Mouse (Mus musculus) NIH3T3 (cell line): Measurements from ENCODE around the gene Ubxn2a.
"Not testable (repeated sequence)": the region's sequence is repeated elsewhere in the genome, so short reads cannot be mapped to it uniquely, and the experiment has no call there.

Experiments used
- DNase-seq: peaks from one replicate; pipeline ENCODE4 v3.0.0-alpha.2; 2012; ENCODE audit warnings: low read depth

Gene Ubxn2a

GRCm38 (mm10) chr12:4906951-4907906 lies at the start of gene Ubxn2a:
Gene Ubxn2a (minus strand): TSS chr12:4907705.
- DNase-seq = peak; percentile 97

GRCm38 (mm10) chr12:4953156-4953555 lies 45.7 kb upstream of the Ubxn2a start:
- DNase-seq = no peak

- no peak for DNase-seq
Observed at GRCm38 (mm10) chr12:4952272-4952671, 44.8 kb upstream of the Ubxn2a start.

GRCm38 (mm10) chr12:4930820-4931548 lies 23.5 kb upstream of the Ubxn2a start:
- no peak for DNase-seq

- DNase-seq = no peak
Observed at GRCm38 (mm10) chr12:4928197-4928596, 20.7 kb upstream of the Ubxn2a start.

- DNase-seq = peak; percentile 71
Observed at GRCm38 (mm10) chr12:4917805-4918591, 10.5 kb upstream of the Ubxn2a start.

- peak; percentile 99 for DNase-seq
Observed at GRCm38 (mm10) chr12:4916994-4917804, 9.7 kb upstream of the Ubxn2a start, which contains the start of gene Atad2b. Gene Atad2b (plus strand): TSS chr12:4917353.

- DNase-seq = no peak
Observed at GRCm38 (mm10) chr12:4914944-4915343, 7.4 kb upstream of the Ubxn2a start.

GRCm38 (mm10) chr12:4914441-4914840 lies 6.9 kb upstream of the Ubxn2a start:
- DNase-seq = no peak

- DNase-seq = peak; percentile 15
Observed at GRCm38 (mm10) chr12:4911716-4912115, 4.2 kb upstream of the Ubxn2a start.

GRCm38 (mm10) chr12:4910496-4910895 lies 3.0 kb upstream of the Ubxn2a start:
- not testable (repeated sequence) for DNase-seq

- no peak for DNase-seq
Observed at GRCm38 (mm10) chr12:4908391-4908790, 886 bp upstream of the Ubxn2a start.

- DNase-seq = no peak
Observed at GRCm38 (mm10) chr12:4906476-4906875, 1.0 kb downstream of the Ubxn2a start.

- DNase-seq = peak; percentile 57
Observed at GRCm38 (mm10) chr12:4905946-4906345, 1.6 kb downstream of the Ubxn2a start.

GRCm38 (mm10) chr12:4898024-4898423 lies 9.5 kb downstream of the Ubxn2a start:
- no peak for DNase-seq

- no peak for DNase-seq
Observed at GRCm38 (mm10) chr12:4889891-4890290, 17.6 kb downstream of the Ubxn2a start.

- no peak for DNase-seq
Observed at GRCm38 (mm10) chr12:4889251-4889650, 18.3 kb downstream of the Ubxn2a start.

- no peak for DNase-seq
Observed at GRCm38 (mm10) chr12:4888739-4889138, 18.8 kb downstream of the Ubxn2a start.

GRCm38 (mm10) chr12:4886581-4886980 lies 20.9 kb downstream of the Ubxn2a start:
- DNase-seq = not testable (repeated sequence)

GRCm38 (mm10) chr12:4885062-4885461 lies 22.4 kb downstream of the Ubxn2a start:
- no peak for DNase-seq

- no peak for DNase-seq
Observed at GRCm38 (mm10) chr12:4882086-4882485, 25.4 kb downstream of the Ubxn2a start.
